ENCODE assay signal across 29 mouse cellular contexts in genomic region chr4:155020141-155020540, GRCm38 (mm10). TPM values are rescaled to one million over a fixed set of nuclear protein-coding genes. Genes with fewer than 3 reads are reported as not detected.
DNase-seq lines count a peak whose midpoint lies in the region; ATAC-seq and TF ChIP-seq lines count a peak whose summit lies in the region.
"Had no signal": no experiment of that assay in that cellular context is flagged by ENCODE, and none has a peak within 500 bp of the region (broad histone marks: within the 10 kb centered on the region; RNA-seq: fewer than 3 reads in every experiment).

No protein-coding gene starts in this region.

- no peaks in the 10 kb centered on the region for H3K36me3 ChIP-seq in forebrain, embryonic 15.5 days
- no peaks in the 10 kb centered on the region for H3K36me3 ChIP-seq in forebrain, postnatal 0 days (ENCODE audit: insufficient read depth)
- no peaks in the 10 kb centered on the region for H3K36me3 ChIP-seq in lung, postnatal 0 days (ENCODE audit: insufficient read depth, low read length)
- H3K36me3 ChIP-seq: heart, embryonic 13.5 days; kidney, embryonic 15.5 days; neural tube, embryonic 12.5 days had no signal

- WGBS in forebrain, embryonic 15.5 days: 83% methylated on average over 1 of the region's 1 CpGs
- 87% methylated on average over 1 of the region's 1 CpGs for WGBS in forebrain, postnatal 0 days
- 29% methylated on average over 1 of the region's 1 CpGs for WGBS in lung, postnatal 0 days

- H3K4me1 ChIP-seq in forebrain, embryonic 15.5 days: peaks cover 62% of the 10 kb centered on the region
- H3K4me1 ChIP-seq in forebrain, postnatal 0 days (ENCODE audit: insufficient read depth): no peaks in the 10 kb centered on the region; the same call in 1 of the 2 replicates
- 0 out of 2 replicates have a peak, but pooled peaks cover 4% of the 10 kb centered on the region for H3K4me1 ChIP-seq in lung, postnatal 0 days (ENCODE audit: insufficient read depth, low read depth, low read length)

- no peak overlapping the region for H3K4me3 ChIP-seq in forebrain, embryonic 15.5 days
- no peak overlapping the region for H3K4me3 ChIP-seq in forebrain, postnatal 0 days (ENCODE audit: low read depth, low read length)
- H3K4me3 ChIP-seq in lung, postnatal 0 days (ENCODE audit: low read depth, low read length): no peak overlapping the region
- H3K4me3 ChIP-seq: erythroblast, embryonic 14.5 days; heart, adult 2 months; heart, embryonic 13.5 days; kidney, embryonic 15.5 days; myocyte; neural tube, embryonic 12.5 days had no signal

- TF ChIP-seq CTCF in forebrain, postnatal 0 days (IDR thresholded peaks at IDR 0.05; ENCODE audit: low read depth): no peak
- TF ChIP-seq CTCF in lung, postnatal 0 days (IDR thresholded peaks at IDR 0.05): no peak

- no peak for ATAC-seq in forebrain, embryonic 15.5 days (replicated peaks)
- no peak for ATAC-seq in forebrain, postnatal 0 days
- peak; percentile 49 for ATAC-seq in lung, postnatal 0 days
- ATAC-seq: CD4-positive, CD25-positive, alpha-beta regulatory T cell, adult 4 months had no signal

- no peaks in the 10 kb centered on the region for H3K9me3 ChIP-seq in forebrain, embryonic 15.5 days
- no peaks in the 10 kb centered on the region for H3K9me3 ChIP-seq in forebrain, postnatal 0 days (ENCODE audit: low read length)
- no peaks in the 10 kb centered on the region for H3K9me3 ChIP-seq in lung, postnatal 0 days (ENCODE audit: low read length)
- H3K9me3 ChIP-seq: heart, embryonic 13.5 days; kidney, embryonic 15.5 days; neural tube, embryonic 12.5 days had no signal

- DNase-seq in cerebellum, adult 9-10 months: peak; percentile 61
- no peak for DNase-seq in cerebellum, postnatal 14 days
- no peak for DNase-seq in forebrain, postnatal 0 days
- DNase-seq in lung, postnatal 0 days (ENCODE audit: low spot score): peak; percentile 35
- DNase-seq in lung, adult 18-20 months: no peak
- DNase-seq in adrenal gland, adult 2 months: no peak
- DNase-seq: adrenal gland, postnatal 25 days; heart, adult 2 months; heart, postnatal 10 days; kidney, adult 18-20 months; kidney, postnatal 25 days; liver; lung, postnatal 36 days; right cerebral cortex, adult 18-20 months; spleen, adult 18-20 months; thymus, postnatal 4 days had no signal

- 0 out of 2 replicates have a peak overlapping the region, but pooled peaks have one; percentile 3 for H3K9ac ChIP-seq in forebrain, embryonic 15.5 days (replicated peaks)
- no peak overlapping the region for H3K9ac ChIP-seq in forebrain, postnatal 0 days
- no peak overlapping the region for H3K9ac ChIP-seq in lung, postnatal 0 days (replicated peaks; ENCODE audit: low read depth)
- H3K9ac ChIP-seq: heart, embryonic 13.5 days; hindbrain, embryonic 14.5 days; kidney, embryonic 15.5 days; liver, embryonic 14.5 days; neural tube, embryonic 12.5 days had no signal

- 0 out of 2 replicates have a peak overlapping the region, but pooled peaks have one; percentile 2 for H3K27ac ChIP-seq in forebrain, embryonic 15.5 days (replicated peaks)
- H3K27ac ChIP-seq in forebrain, postnatal 0 days (ENCODE audit: low read depth, low read length): no peak overlapping the region
- peak overlapping the region; percentile 62 for H3K27ac ChIP-seq in lung, postnatal 0 days (ENCODE audit: low read length)
- H3K27ac ChIP-seq: heart, adult 2 months; heart, embryonic 13.5 days; hindbrain, embryonic 14.5 days; kidney, embryonic 15.5 days; liver, embryonic 14.5 days; neural tube, embryonic 12.5 days had no signal

- no peak overlapping the region for H3K4me2 ChIP-seq in forebrain, embryonic 15.5 days (replicated peaks)
- H3K4me2 ChIP-seq in forebrain, postnatal 0 days (ENCODE audit: low read depth): no peak overlapping the region
- no peak overlapping the region for H3K4me2 ChIP-seq in lung, postnatal 0 days (replicated peaks; ENCODE audit: low read depth, low read length)
- H3K4me2 ChIP-seq: heart, embryonic 13.5 days; hindbrain, embryonic 14.5 days; midbrain, embryonic 11.5 days; neural tube, embryonic 12.5 days had no signal

- H3K27me3 ChIP-seq in forebrain, embryonic 15.5 days: no peaks in the 10 kb centered on the region
- no peaks in the 10 kb centered on the region for H3K27me3 ChIP-seq in forebrain, postnatal 0 days (ENCODE audit: insufficient read depth, low read length)
- no peaks in the 10 kb centered on the region for H3K27me3 ChIP-seq in lung, postnatal 0 days (replicated peaks; ENCODE audit: insufficient read depth, low read length)

- TF ChIP-seq EP300 in lung, postnatal 0 days (IDR thresholded peaks at IDR 0.05): no peak

RNA-seq across cellular contexts. Expression of gene Plch2, which starts 36.4 kb away (rescaled TPM):
- 10.0 and 12.7 TPM in 2 replicates for polyA plus RNA-seq in forebrain, embryonic 15.5 days (2015; fragmentation: Nextera tagmentation; extraction: Ambion mirVana)
- 32.1 and 42.1 TPM in 2 replicates for total RNA-seq in forebrain, postnatal 0 days (2014; rRNA removed)
- polyA plus RNA-seq in forebrain, postnatal 0 days (2015; fragmentation: Nextera tagmentation; extraction: Ambion mirVana): 11.7 and 17.4 TPM in 2 replicates
- polyA plus RNA-seq in lung, postnatal 0 days (2015; fragmentation: Nextera tagmentation; extraction: Ambion mirVana): 4.6 and 5.5 TPM in 2 replicates
- total RNA-seq in adrenal gland, adult 2 months (2021): under 1 TPM; 0.40 to 0.83 TPM
- polyA plus RNA-seq in adrenal gland, adult 2 months (2012; rRNA removed): 4.4 and 4.8 TPM in 2 replicates
- total RNA-seq: heart, adult 2 months; heart, postnatal 10 days; hematopoietic stem cell, adult 5-6 weeks; megakaryocyte, adult 5-6 weeks had no signal
- polyA plus RNA-seq: CD4-positive, CD25-positive, alpha-beta regulatory T cell, adult 4 months; erythroblast, embryonic 14.5 days had no signal

RNA-seq across cellular contexts. Expression of gene Pex10, which starts 46.7 kb away (rescaled TPM):
- 22.0 and 23.5 TPM in 2 replicates for polyA plus RNA-seq in forebrain, embryonic 15.5 days (2015; fragmentation: Nextera tagmentation; extraction: Ambion mirVana)
- 16.9 and 18.5 TPM in 2 replicates for total RNA-seq in forebrain, postnatal 0 days (2014; rRNA removed)
- 14.0 and 14.1 TPM in 2 replicates for polyA plus RNA-seq in forebrain, postnatal 0 days (2015; fragmentation: Nextera tagmentation; extraction: Ambion mirVana)
- 17.5 and 19.4 TPM in 2 replicates for polyA plus RNA-seq in lung, postnatal 0 days (2015; fragmentation: Nextera tagmentation; extraction: Ambion mirVana)
- total RNA-seq in adrenal gland, adult 2 months (2021): 10 to 100 TPM; 17.9 to 23.9 TPM
- polyA plus RNA-seq in adrenal gland, adult 2 months (2012; rRNA removed): 37.4 and 46.2 TPM in 2 replicates

RNA-seq across cellular contexts. Expression of gene Pank4, which starts 56.2 kb away (rescaled TPM):
- 43.5 and 48.9 TPM in 2 replicates for polyA plus RNA-seq in forebrain, embryonic 15.5 days (2015; fragmentation: Nextera tagmentation; extraction: Ambion mirVana)
- 39.7 and 40.0 TPM in 2 replicates for total RNA-seq in forebrain, postnatal 0 days (2014; rRNA removed)
- polyA plus RNA-seq in forebrain, postnatal 0 days (2015; fragmentation: Nextera tagmentation; extraction: Ambion mirVana): 20.4 and 22.6 TPM in 2 replicates
- polyA plus RNA-seq in lung, postnatal 0 days (2015; fragmentation: Nextera tagmentation; extraction: Ambion mirVana): 20.5 and 23.0 TPM in 2 replicates
- 10 to 100 TPM; 24.5 to 28.0 TPM for total RNA-seq in adrenal gland, adult 2 months (2021)
- polyA plus RNA-seq in adrenal gland, adult 2 months (2012; rRNA removed): 34.8 and 35.3 TPM in 2 replicates

RNA-seq across cellular contexts. Expression of gene Hes5, which starts 59.4 kb away (rescaled TPM):
- polyA plus RNA-seq in forebrain, embryonic 15.5 days (2015; fragmentation: Nextera tagmentation; extraction: Ambion mirVana): 125 and 127 TPM in 2 replicates
- 92.2 and 100 TPM in 2 replicates for total RNA-seq in forebrain, postnatal 0 days (2014; rRNA removed)
- 107 and 120 TPM in 2 replicates for polyA plus RNA-seq in forebrain, postnatal 0 days (2015; fragmentation: Nextera tagmentation; extraction: Ambion mirVana)
- 0.10 TPM in 1 of 2 replicates, not detected in the other for polyA plus RNA-seq in lung, postnatal 0 days (2015; fragmentation: Nextera tagmentation; extraction: Ambion mirVana)
- total RNA-seq in adrenal gland, adult 2 months (2021): not detected
- 0.27 TPM in 1 of 2 replicates, not detected in the other for polyA plus RNA-seq in adrenal gland, adult 2 months (2012; rRNA removed)
- total RNA-seq: adrenal gland, postnatal 25 days; gastrocnemius, adult 8-10 months; heart, adult 2 months; heart, postnatal 10 days had no signal
- polyA plus RNA-seq: erythroblast, embryonic 14.5 days; myocyte had no signal

Comparison
In these comparisons a context has a peak if more than half of its experiments do, and no peak if none do; other contexts are left out.
1. DNase-seq: peak in cerebellum, adult 9-10 months (single experiment) and lung, postnatal 0 days (single experiment); none in cerebellum, postnatal 14 days (0 of 2), forebrain, postnatal 0 days (single experiment), lung, adult 18-20 months (0 of 2) and adrenal gland, adult 2 months (single experiment).